Mouse (Mus musculus) ES-Bruce4 (cell line): Measurements from ENCODE around the gene Gm15557. TPM values are rescaled to one million over a fixed set of nuclear protein-coding genes. Genes with fewer than 3 reads are reported as not detected.
A peak's percentile ranks its signal among the peaks of the same experiment; 100 is the strongest.

ENCODE experiments used
- H3K27ac ChIP-seq: 2 replicates; pipeline ENCODE4 v1.5.1; 2012; ENCODE audit warnings: low read length, inconsistent platforms; ENCODE audit not compliant: insufficient read depth
- H3K27me3 ChIP-seq: 2 replicates; pipeline ENCODE4 v1.6.1; 2012; ENCODE audit warnings: mild to moderate bottlenecking, low read length, inconsistent platforms; ENCODE audit not compliant: control insufficient read depth, poor library complexity, insufficient read depth, severe bottlenecking
- H3K36me3 ChIP-seq: 2 replicates; pipeline ENCODE4 v1.6.1; 2012; ENCODE audit warnings: inconsistent platforms, mild to moderate bottlenecking, low read length, moderate library complexity; ENCODE audit not compliant: control insufficient read depth, poor library complexity, insufficient read depth, severe bottlenecking
- H3K4me1 ChIP-seq: one replicate; pipeline ENCODE4 v1.8.1; 2011; ENCODE audit warnings: low read length; ENCODE audit not compliant: control insufficient read depth, insufficient read depth
- H3K4me3 ChIP-seq: 2 replicates; pipeline ENCODE4 v1.5.1; 2011; ENCODE audit warnings: low read depth, mild to moderate bottlenecking, low read length
- H3K9ac ChIP-seq: 2 replicates; pipeline ENCODE4 v1.6.1; 2012; ENCODE audit warnings: low read depth, mild to moderate bottlenecking, inconsistent platforms; ENCODE audit not compliant: poor library complexity, severe bottlenecking
- H3K9me3 ChIP-seq: replicated peaks from 2 replicates; pipeline ENCODE4 v1.6.1; 2012; ENCODE audit warnings: mild to moderate bottlenecking, low read length, inconsistent platforms; ENCODE audit not compliant: control insufficient read depth, poor library complexity, insufficient read depth, severe bottlenecking
- CTCF ChIP-seq: IDR thresholded peaks from one replicate; pipeline ENCODE4 v1.8.1; 2011; ENCODE audit warnings: low read depth, low read length
- EP300 ChIP-seq: IDR thresholded peaks from 2 replicates; pipeline ENCODE4 v1.6.1; 2011; ENCODE audit warnings: low read depth, low read length; ENCODE audit not compliant: insufficient read depth
- POLR2A ChIP-seq: IDR thresholded peaks from one replicate; pipeline ENCODE4 v1.8.1; 2011; ENCODE audit warnings: low read length; ENCODE audit not compliant: insufficient read depth
- polyA plus RNA-seq: library from polyadenylated mRNA; stranded (reverse); fragments of >200 nt; gene quantifications from 2 replicates; pipeline ENCODE4 v1.2.4, GENCODE M21; 2011; ENCODE audit warnings: low read depth; ENCODE audit not compliant: missing spikeins, insufficient read depth, insufficient read length

Gene Gm15557
- polyA plus RNA-seq = not detected in 2 replicates

- Histone ChIP-seq H3K27me3 (no peaks in the 10 kb centered on the region), H3K9me3 (no peaks in the 10 kb centered on the region), H3K27ac (peak within 1 kb of the TSS; percentile 29), H3K4me1 (peaks cover 6% of the 10 kb centered on the region), H3K9ac (peak within 1 kb of the TSS; percentile 3; the same call in 1 of the 2 replicates), H3K36me3 (no peaks in the 10 kb centered on the region), H3K4me3 (no peak within 1 kb of the TSS)
- TF ChIP-seq CTCF (no peak), EP300 (no peak), POLR2A (no peak)
Observed at GRCm38 (mm10) chr2:155940681-155941080, at the start of gene Gm15557. Gene Gm15557 (plus strand): TSS chr2:155940728.

- Histone ChIP-seq H3K9me3 (no peaks in the 10 kb centered on the region), H3K4me1 (no peaks in the 10 kb centered on the region), H3K27ac (no peak overlapping the region), H3K27me3 (no peaks in the 10 kb centered on the region), H3K4me3 (no peak overlapping the region), H3K36me3 (peaks cover 16% of the 10 kb centered on the region), H3K9ac (no peak overlapping the region)
- no peak for TF ChIP-seq EP300
- no peak for TF ChIP-seq POLR2A
- TF ChIP-seq CTCF = no peak
Observed at GRCm38 (mm10) chr2:155894307-155895045, 46.1 kb upstream of the Gm15557 start.

GRCm38 (mm10) chr2:155895046-155895735 is 45.3 kb upstream of the Gm15557 start:
- no peak overlapping the region for H3K27ac ChIP-seq
- H3K36me3 ChIP-seq = peaks cover 16% of the 10 kb centered on the region
- no peaks in the 10 kb centered on the region for H3K4me1 ChIP-seq
- no peak for TF ChIP-seq EP300
- no peak for TF ChIP-seq CTCF
- no peak for TF ChIP-seq POLR2A
- H3K9me3 ChIP-seq = no peaks in the 10 kb centered on the region
- H3K4me3 ChIP-seq = no peak overlapping the region
- no peaks in the 10 kb centered on the region for H3K27me3 ChIP-seq
- no peak overlapping the region for H3K9ac ChIP-seq

GRCm38 (mm10) chr2:155902989-155903631 is 37.4 kb upstream of the Gm15557 start:
- Histone ChIP-seq H3K4me3 (no peak overlapping the region), H3K9me3 (no peaks in the 10 kb centered on the region), H3K27me3 (no peaks in the 10 kb centered on the region), H3K4me1 (no peaks in the 10 kb centered on the region), H3K27ac (no peak overlapping the region), H3K36me3 (peaks cover 5% of the 10 kb centered on the region), H3K9ac (no peak overlapping the region)
- TF ChIP-seq POLR2A (no peak), EP300 (no peak), CTCF (no peak)

GRCm38 (mm10) chr2:155903632-155904008 is 36.9 kb upstream of the Gm15557 start:
- Histone ChIP-seq H3K27ac (no peak overlapping the region), H3K4me3 (no peak overlapping the region), H3K36me3 (peaks cover 5% of the 10 kb centered on the region), H3K27me3 (no peaks in the 10 kb centered on the region), H3K9me3 (no peaks in the 10 kb centered on the region), H3K9ac (no peak overlapping the region), H3K4me1 (no peaks in the 10 kb centered on the region)
- no peak for TF ChIP-seq EP300

GRCm38 (mm10) chr2:155914684-155915083 is 25.8 kb upstream of the Gm15557 start:
- no peak overlapping the region for H3K4me3 ChIP-seq
- H3K9ac ChIP-seq = no peak overlapping the region
- no peak for TF ChIP-seq EP300
- no peak for TF ChIP-seq CTCF
- no peak for TF ChIP-seq POLR2A
- no peaks in the 10 kb centered on the region for H3K27me3 ChIP-seq
- H3K36me3 ChIP-seq = peaks cover 20% of the 10 kb centered on the region
- no peak overlapping the region for H3K27ac ChIP-seq
- H3K4me1 ChIP-seq = no peaks in the 10 kb centered on the region
- H3K9me3 ChIP-seq = no peaks in the 10 kb centered on the region
